Mouse (Mus musculus) hematopoietic stem cell, adult 5-6 weeks (primary cell): Measurements from ENCODE around the gene Kntc1. TPM values are rescaled to one million over a fixed set of nuclear protein-coding genes. Genes with fewer than 3 reads are reported as not detected.
"Not testable (repeated sequence)": the region's sequence is repeated elsewhere in the genome, so short reads cannot be mapped to it uniquely, and the experiment has no call there.

Source experiments
- ATAC-seq, 2 experiments: fragments of 125-278 bp in 1 of 2; replicated peaks in 1 of 2; 2 replicates each; pipeline ENCODE4 v1.8.0; 2016 to 2017; ENCODE audit warnings: inconsistent platforms in 2 of 2, mild to moderate bottlenecking in 2 of 2, moderate number of reproducible peaks in 2 of 2, low read depth in 1 of 2, moderate TSS enrichment in 1 of 2; ENCODE audit not compliant: low FRiP score in 2 of 2, poor library complexity in 2 of 2, severe bottlenecking in 2 of 2, insufficient read depth in 1 of 2, low TSS enrichment in 1 of 2
- total RNA-seq: library from RNA; stranded (forward); fragments of 172-1452, 232-1000 nt; gene quantifications from 2 replicates; pipeline ENCODE4 v1.2.3, GENCODE M21; 2017

Kntc1 gene
- total RNA-seq: 37.5 and 38.5 TPM in 2 replicates

- peak; percentile 96 to 99 for ATAC-seq
Observed at GRCm38 (mm10) chr5:123749065-123750064, at the start of gene Kntc1, which contains the start of gene Rsrc2. Gene Kntc1 (plus strand): TSS chr5:123749716. Gene Rsrc2 (minus strand): TSS chr5:123749414.

GRCm38 (mm10) chr5:123700625-123701024, 48.9 kb upstream of the Kntc1 start:
- no peak for ATAC-seq

GRCm38 (mm10) chr5:123708598-123708997, 40.9 kb upstream of the Kntc1 start:
- no peak for ATAC-seq

- ATAC-seq: no peak
Observed at GRCm38 (mm10) chr5:123709571-123709970, 39.9 kb upstream of the Kntc1 start.

GRCm38 (mm10) chr5:123713782-123714181, 35.7 kb upstream of the Kntc1 start:
- ATAC-seq: peak; percentile 17 to 81; a peak in 1 of 4 replicates

- no peak; a peak in 1 of 4 replicates for ATAC-seq
Observed at GRCm38 (mm10) chr5:123714622-123715021, 34.9 kb upstream of the Kntc1 start.

GRCm38 (mm10) chr5:123720328-123721311, 28.9 kb upstream of the Kntc1 start, which contains the start of gene Zcchc8:
Gene Zcchc8 (minus strand): TSS chr5:123721100.
- peak; percentile 99 to 100 for ATAC-seq

- not testable (repeated sequence) for ATAC-seq
Observed at GRCm38 (mm10) chr5:123723816-123724215, 25.7 kb upstream of the Kntc1 start.

GRCm38 (mm10) chr5:123730981-123731380, 18.5 kb upstream of the Kntc1 start:
- no peak for ATAC-seq

- no peak for ATAC-seq
Observed at GRCm38 (mm10) chr5:123744358-123744757, 5.2 kb upstream of the Kntc1 start.

GRCm38 (mm10) chr5:123746253-123746652, 3.3 kb upstream of the Kntc1 start:
- no peak for ATAC-seq

GRCm38 (mm10) chr5:123747604-123748003, 1.9 kb upstream of the Kntc1 start:
- ATAC-seq: no peak

GRCm38 (mm10) chr5:123748339-123749064, 1.0 kb upstream of the Kntc1 start:
- ATAC-seq: no peak

GRCm38 (mm10) chr5:123765506-123765905, 16.0 kb downstream of the Kntc1 start:
- ATAC-seq: no peak

GRCm38 (mm10) chr5:123766455-123766854, 16.9 kb downstream of the Kntc1 start:
- not testable (repeated sequence) for ATAC-seq

GRCm38 (mm10) chr5:123773441-123773840, 23.9 kb downstream of the Kntc1 start:
- no peak for ATAC-seq

GRCm38 (mm10) chr5:123780716-123781115, 31.2 kb downstream of the Kntc1 start:
- no peak for ATAC-seq
